Mouse (Mus musculus): ENCODE measurements at regions not wholly inside any gene's neighbourhood (a gene's known extent, or its start where the extent isn't known, plus 50 kb on each side); places are given as distances from the start of the nearest gene placed in this dataset.

DNA sequence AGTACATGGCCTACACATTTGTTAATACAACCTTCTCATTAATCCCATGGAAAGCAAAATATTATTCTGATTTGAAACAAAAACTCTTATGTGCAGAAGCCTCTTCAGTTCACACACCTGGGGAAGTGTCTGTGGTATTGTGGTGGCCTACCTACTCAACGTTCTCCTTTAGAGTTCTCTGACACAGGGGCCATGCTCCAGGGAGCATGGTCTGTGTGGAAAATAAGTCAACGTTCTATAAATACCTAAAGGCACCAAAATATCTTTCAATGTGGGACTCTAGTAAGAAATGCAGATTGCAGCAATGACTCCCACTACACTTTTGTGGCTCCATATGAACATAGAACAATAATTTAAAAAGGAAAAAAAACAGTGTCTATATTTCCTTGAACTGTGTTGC is 489.0 kb upstream of the A1bg start:
- no peak for TF ChIP-seq POLR2A (IDR thresholded peaks at IDR 0.05; ENCODE audit: low read depth, low read length)
- no peak for TF ChIP-seq HCFC1 (IDR thresholded peaks at IDR 0.05; ENCODE audit: low read depth, low read length)
- no peak for TF ChIP-seq CTCF (conservative IDR thresholded peaks at IDR 0.05 in 1 of 2, IDR thresholded peaks at IDR 0.05 in 1 of 2; ENCODE audit: low read depth in 2 of 2, low read length in 2 of 2)
- no peak for TF ChIP-seq KAT2A (IDR thresholded peaks at IDR 0.05; ENCODE audit: insufficient replicate concordance, low read length)
- no peak for TF ChIP-seq ZNF384 (IDR thresholded peaks at IDR 0.05; ENCODE audit: low read depth, low read length)
- peak; percentile 84 for TF ChIP-seq EP300 (IDR thresholded peaks at IDR 0.05; ENCODE audit: low read length)
- no peak for TF ChIP-seq CHD1 (IDR thresholded peaks at IDR 0.05; ENCODE audit: low read depth, low read length)
- TF ChIP-seq USF1 (IDR thresholded peaks at IDR 0.05; ENCODE audit: low read depth, low read length): no peak
- no peak for TF ChIP-seq TBP (conservative IDR thresholded peaks at IDR 0.05; ENCODE audit: low read depth, low read length)
- no peak for TF ChIP-seq ZMIZ1 (IDR thresholded peaks at IDR 0.05; ENCODE audit: low read depth, low read length)

All from CH12.LX (cell line).